Mouse (Mus musculus) c-Kit-positive CD71-positive TER-119-negative erythroid progenitor cells, embryonic 14.5 days (primary cell): ENCODE measurements at regions not wholly inside any gene's neighbourhood (a gene's known extent, or its start where the extent isn't known, plus 50 kb on each side); places are given as distances from the start of the nearest gene placed in this dataset.
A peak's percentile ranks its signal among the peaks of the same experiment; 100 is the strongest.
"Not testable (repeated sequence)": the region's sequence is repeated elsewhere in the genome, so short reads cannot be mapped to it uniquely, and the experiment has no call there.

Source experiments
- DNase-seq: peaks from one replicate; pipeline ENCODE4 v3.0.0-alpha.2; 2013; ENCODE audit warnings: low read depth

GRCm38 (mm10) chr14:87612871-87613270 lies 196.4 kb downstream of the Tdrd3 start:
- DNase-seq, result no peak

- DNase-seq, result no peak
Observed at GRCm38 (mm10) chr14:87619368-87620035, 203.1 kb downstream of the Tdrd3 start.

DNA sequence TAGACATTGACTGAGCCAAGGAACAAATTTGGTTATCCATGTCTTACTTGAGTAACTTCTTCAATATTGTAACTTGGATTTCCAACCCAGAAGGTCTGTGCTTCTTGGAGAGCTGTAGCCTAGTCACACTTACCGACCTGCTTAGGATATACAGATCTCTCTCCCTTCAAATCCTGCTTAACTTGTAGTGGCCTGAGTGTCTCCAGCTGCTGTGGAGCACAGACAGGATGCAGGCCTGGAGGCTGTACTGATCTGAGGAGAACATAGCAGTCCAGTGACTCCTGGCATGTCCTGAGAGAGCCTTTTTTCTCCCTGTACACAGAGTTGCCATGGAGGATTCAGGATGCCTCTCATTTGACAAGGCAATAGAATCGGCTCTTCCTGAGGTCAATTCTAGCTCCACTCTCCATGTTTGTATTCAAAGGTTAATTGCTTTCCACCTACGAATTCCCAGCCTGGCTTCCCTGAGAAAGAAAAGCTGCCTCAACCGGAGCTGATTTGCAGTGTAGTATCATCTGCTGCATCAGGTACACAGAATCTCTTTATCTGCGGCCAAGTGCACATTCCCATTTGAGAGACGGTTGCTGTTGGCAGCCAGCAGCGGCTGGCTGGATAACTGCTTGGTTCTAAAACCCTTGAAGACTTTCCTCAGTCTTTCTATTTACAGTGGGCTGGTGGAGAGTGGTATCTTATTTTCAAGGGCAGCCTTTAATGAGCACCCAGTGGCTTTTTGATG lies 214.8 kb downstream of the Tdrd3 start:
- DNase-seq, result no peak

DNA sequence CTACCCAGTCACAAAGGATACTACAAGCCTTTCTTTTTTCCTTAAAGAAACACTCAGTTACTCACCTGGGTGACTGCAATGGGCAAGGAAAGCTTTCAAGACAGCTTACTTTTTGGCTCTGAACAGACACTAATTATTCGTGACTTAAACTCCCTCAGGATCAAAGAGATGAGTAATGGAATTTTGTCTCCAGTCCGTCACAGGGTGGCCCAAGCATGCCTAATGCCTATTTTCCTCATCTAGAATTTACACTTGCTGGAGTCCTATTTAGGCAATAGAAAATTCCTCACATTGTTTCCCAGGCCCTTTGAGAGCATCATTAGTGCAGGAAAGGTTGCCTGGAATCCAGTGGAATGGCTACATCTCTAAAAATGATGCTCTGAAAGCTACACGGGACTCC lies 218.2 kb downstream of the Tdrd3 start:
- DNase-seq, result no peak

DNA sequence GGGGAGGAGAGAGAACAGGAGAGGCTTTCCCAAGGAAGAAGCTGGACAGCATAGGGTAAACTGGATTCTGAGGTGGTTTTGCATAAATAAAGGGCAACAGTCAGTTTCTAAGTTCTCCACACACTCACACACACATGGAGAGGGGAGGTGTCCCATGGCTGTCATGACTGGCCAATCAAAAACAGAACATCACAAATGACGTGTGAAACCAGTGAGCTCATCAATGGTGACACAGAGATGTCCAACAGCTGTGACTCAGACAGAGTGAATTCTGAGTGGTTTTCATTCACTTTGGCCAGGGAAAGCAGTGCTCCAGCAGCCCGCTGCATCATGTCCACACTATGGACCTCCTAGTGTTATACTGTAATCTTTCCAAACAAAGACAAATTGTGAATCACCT lies 220.7 kb downstream of the Tdrd3 start:
- DNase-seq, result no peak

- no peak for DNase-seq
Observed at GRCm38 (mm10) chr14:87667910-87668309, 251.5 kb downstream of the Tdrd3 start.

GRCm38 (mm10) chr14:87669496-87669895 lies 253.1 kb downstream of the Tdrd3 start:
- no peak for DNase-seq

- DNase-seq, result no peak
Observed at GRCm38 (mm10) chr14:87680788-87681187, 264.3 kb downstream of the Tdrd3 start.

DNA sequence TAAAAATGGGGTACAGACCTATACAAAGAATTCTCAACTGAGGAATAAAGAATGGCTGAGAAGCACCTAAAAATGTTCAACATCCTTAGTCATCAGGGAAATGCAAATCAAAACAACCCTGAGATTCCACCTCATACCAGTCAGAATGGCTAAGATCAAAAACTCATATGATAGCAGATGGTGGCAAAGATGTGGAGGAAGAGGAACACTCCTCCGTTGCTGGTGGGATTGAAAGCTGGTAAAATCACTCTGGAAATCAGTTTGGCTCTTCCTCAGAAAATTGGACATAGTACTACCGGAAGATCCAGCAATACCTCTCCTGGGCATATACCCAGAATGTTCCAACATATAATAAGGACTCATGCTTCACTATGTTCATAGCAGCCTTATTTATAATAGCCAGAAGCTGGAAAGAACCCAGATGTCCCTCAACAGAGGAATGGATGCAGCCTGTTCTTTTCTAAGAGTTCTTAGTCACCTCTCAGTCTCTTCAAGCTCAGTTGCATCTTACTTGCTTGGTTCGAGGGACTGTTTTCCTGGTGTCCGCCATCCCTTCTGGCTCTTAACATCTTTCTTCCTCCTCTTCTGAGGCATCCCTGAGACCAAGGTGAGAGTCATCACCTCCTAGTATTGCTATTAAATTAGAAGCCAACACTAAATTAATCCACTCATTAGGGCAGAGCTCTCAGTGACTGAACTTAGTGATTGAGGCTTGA lies 266.8 kb downstream of the Tdrd3 start:
- not testable (repeated sequence) for DNase-seq

GRCm38 (mm10) chr14:87689866-87690265 lies 273.4 kb downstream of the Tdrd3 start:
- no peak for DNase-seq

DNA sequence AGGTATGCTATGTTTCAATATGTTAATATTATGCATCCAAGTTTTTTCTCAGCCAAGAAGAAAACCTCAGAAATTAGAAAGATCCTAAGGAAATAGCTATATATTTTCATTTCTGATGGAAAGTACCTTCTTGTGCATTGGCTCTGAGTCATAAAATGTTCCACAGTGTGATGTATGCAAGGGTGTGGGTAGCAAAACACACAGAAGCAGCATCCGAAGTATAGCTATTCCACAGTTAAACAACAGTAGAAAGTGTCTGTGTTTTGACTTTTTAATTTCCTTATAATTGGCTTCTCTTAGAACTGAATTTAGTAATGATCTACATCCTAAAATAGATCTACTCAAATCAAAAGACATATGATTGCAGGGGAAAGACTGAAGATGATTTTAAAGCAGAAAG lies 320.0 kb downstream of the Tdrd3 start:
- DNase-seq, result no peak

DNA sequence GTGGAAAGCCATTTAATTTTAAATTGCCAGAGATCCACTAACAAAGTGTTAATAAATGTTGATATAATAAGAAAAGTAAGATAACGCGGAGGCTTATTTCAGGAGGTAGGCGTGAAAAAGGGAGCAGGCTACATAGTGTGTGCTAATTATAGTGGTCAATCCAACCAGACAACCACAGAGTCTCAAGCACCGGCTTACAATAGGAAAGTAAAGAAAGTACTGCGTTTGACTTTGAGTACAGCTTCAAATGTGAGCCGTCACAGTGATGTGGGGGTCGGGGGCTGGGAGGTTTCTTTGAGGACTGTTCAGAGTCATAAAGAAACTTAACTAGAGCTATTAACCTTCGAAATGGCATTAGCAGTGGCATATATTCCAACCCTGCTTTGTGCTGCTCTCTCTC lies 329.1 kb downstream of the Tdrd3 start:
- DNase-seq, result no peak

- no peak for DNase-seq
Observed at GRCm38 (mm10) chr14:87746011-87746410, 329.6 kb downstream of the Tdrd3 start.

GRCm38 (mm10) chr14:87749068-87749467 lies 332.6 kb downstream of the Tdrd3 start:
- DNase-seq, result no peak

GRCm38 (mm10) chr14:87749762-87750161 lies 333.3 kb downstream of the Tdrd3 start:
- peak; percentile 4 for DNase-seq

DNA sequence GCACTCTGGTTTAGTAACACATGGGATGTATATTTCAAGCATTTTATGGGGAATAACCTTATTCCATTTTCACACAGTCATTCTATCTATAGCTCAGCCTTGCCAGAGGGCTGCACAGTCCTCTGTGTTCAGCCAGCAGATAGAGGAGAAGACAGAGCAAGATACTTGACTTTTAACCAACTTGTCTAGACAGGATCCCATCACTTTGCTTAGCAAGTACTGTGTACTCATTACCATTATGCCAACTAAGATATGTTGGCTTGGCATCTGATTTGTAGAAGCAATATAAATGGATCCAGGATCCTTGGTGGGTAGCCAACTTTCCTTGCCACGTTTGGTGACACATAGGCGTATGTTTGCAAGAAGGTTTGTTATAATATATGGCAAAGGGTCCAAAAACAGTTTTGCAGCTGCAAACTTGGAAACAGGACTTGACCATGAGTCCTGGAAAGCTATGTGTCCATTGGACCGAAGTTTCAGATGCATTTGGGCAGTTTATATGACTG lies 334.3 kb downstream of the Tdrd3 start:
- no peak for DNase-seq

DNA sequence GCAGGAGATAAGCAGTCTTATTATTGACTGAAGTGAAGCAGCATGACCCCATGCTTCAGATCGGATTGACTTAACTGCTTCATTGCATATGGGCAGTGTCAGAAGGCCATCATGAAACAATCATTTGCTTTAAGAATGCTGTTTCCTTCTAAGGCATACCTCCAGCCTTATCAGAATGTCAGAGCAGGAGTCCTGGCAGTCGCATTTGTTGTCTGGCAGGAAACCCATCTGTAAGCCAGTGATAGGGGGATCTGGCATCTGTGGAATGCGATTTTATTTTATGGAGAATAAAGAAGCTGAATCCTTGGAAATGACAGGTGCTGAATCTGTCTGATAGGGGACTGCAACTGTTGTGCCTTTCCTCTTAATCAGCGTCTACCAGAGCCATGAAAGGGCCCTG lies 338.3 kb downstream of the Tdrd3 start:
- peak; percentile 4 for DNase-seq

DNA sequence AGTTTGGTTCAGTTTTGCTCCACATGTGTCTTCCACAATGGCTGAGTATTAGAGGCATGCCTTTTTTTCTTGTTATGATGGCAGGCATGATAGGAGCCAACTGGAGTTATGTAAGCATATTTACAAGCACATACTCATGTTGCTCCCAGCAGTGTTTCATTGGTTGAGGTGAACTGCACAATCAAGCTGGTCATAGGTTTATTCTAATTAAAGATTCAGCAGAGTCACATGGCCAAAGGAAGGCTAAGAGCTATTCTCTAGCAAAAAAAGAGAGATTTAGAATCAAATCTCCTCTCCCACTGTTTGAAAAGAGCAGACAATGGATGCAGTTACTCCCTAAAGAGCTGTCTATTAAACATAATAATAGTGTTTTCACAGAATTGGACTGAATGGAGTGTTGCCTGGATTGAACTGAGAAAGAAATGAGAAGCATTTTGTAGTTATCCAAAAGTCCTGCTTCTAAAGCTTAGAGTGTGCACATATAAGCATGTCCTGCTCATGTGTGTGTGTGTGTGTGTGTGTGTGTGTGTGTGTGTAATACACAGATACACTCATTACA lies 359.0 kb downstream of the Tdrd3 start:
- DNase-seq, result no peak

GRCm38 (mm10) chr14:87799803-87800202 lies 383.4 kb downstream of the Tdrd3 start:
- no peak for DNase-seq

DNA sequence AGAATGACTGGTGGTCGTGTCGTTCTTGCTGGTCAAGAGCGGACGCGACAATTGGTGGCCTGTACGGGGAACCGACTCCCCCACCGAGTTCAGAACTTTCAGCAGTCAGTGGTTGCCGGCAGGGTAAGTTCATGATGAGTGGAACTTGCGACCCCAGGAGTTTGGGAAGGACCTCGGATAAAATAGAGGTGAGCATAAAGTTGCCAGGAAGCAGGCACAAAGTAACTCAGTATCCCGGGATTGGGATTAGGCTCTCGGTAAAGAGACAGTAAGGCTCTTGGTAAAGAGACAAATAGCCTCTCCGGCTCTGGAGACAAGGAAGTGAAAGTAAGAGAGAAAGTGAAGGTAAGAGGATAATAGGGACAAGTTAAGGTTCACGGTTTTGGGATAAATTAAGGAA lies 393.2 kb downstream of the Tdrd3 start:
- not testable (repeated sequence) for DNase-seq

DNA sequence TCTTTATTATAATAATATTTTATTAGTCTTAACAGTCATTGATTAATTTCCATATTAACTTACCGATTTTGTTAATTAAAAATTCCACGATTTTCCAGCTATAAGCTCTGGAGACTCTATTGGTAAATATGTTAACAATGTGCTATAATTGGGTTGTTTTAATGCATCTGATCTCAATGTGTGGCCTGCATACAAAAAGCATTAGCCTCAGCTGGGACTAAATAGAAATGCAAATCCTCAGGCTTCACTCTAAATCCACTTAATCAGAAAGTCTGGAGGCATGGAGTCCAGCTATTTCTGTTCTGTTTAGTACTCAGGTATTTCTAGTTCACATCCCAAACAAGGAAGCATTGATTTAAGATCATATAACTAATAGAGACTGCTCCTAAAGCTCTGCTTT lies 427.7 kb downstream of the Tdrd3 start:
- DNase-seq, result no peak

DNA sequence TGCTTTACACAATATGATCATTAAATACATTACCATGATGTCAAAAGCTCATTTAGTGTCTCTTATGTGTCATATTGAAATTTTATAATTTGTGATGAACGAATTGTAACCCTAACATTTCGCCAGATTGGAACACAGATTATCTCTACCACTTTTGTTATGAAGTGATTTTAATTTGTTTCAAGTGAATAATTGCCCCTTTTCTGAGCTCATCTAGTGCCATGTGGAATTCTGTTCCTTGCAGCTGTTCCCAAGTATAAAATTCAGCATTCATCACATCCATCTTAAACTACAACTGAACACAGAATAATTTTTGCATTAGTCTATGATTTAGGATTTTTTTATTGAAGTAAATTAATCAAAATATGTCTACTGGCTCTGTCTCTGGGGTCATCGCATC lies 445.0 kb downstream of the Tdrd3 start:
- DNase-seq, result no peak
